Mouse (Mus musculus) cerebellum, adult 2 months (tissue): ENCODE measurements around the gene Xpo4. TPM values are rescaled to one million over a fixed set of nuclear protein-coding genes. Genes with fewer than 3 reads are reported as not detected.
A peak's percentile ranks its signal among the peaks of the same experiment; 100 is the strongest.

Experiments used
- DNase-seq, 2 experiments: peaks; one replicate each; pipeline ENCODE4 v3.0.0; 2021
- H3K27ac ChIP-seq: fragments of 200-500 bp; 2 replicates; pipeline ENCODE4 v1.5.1; 2012; ENCODE audit warnings: low read length, control low read depth, inconsistent platforms; ENCODE audit not compliant: insufficient read depth
- H3K27me3 ChIP-seq: fragments of 200-500 bp; 2 replicates; pipeline ENCODE4 v1.6.1; 2012; ENCODE audit warnings: inconsistent platforms, mild to moderate bottlenecking, low read length, moderate library complexity; ENCODE audit not compliant: control insufficient read depth, insufficient read depth
- H3K4me1 ChIP-seq: fragments of 200-500 bp; 2 replicates; pipeline ENCODE4 v1.6.1; 2011; ENCODE audit warnings: low read length; ENCODE audit not compliant: control insufficient read depth, insufficient read depth
- H3K4me3 ChIP-seq: fragments of 200-500 bp; replicated peaks from 2 replicates; pipeline ENCODE3; 2011; ENCODE audit warnings: mild to moderate bottlenecking, low read depth, low read length, control low read depth; ENCODE audit not compliant: insufficient read depth
- CTCF ChIP-seq: fragments of 200-500 bp; IDR thresholded peaks from 2 replicates; pipeline ENCODE4 v1.5.1; 2011; ENCODE audit warnings: low read depth, mild to moderate bottlenecking, control low read depth, low read length, moderate library complexity, borderline replicate concordance; ENCODE audit not compliant: insufficient read depth
- POLR2A ChIP-seq: fragments of 200-500 bp; IDR thresholded peaks from 2 replicates; pipeline ENCODE4 v1.6.1; 2011; ENCODE audit warnings: low read length, control low read depth, borderline replicate concordance; ENCODE audit not compliant: insufficient read depth
- WGBS: fragments of 180-500 bp; shearing (Covaris S2); methylation state at CpG from one replicate; pipeline ENCODE4 v1.1.7; 2018; 5-methylcytosine and 5-hydroxymethylcytosine counted together
- polyA plus RNA-seq: library from polyadenylated mRNA; depleted of rRNA; stranded (reverse); fragments of >200 nt; gene quantifications from 2 replicates; pipeline ENCODE4 v1.2.3, GENCODE M21; 2012

Gene Xpo4
- polyA plus RNA-seq, 1 experiment: 9.1 TPM

DNA sequence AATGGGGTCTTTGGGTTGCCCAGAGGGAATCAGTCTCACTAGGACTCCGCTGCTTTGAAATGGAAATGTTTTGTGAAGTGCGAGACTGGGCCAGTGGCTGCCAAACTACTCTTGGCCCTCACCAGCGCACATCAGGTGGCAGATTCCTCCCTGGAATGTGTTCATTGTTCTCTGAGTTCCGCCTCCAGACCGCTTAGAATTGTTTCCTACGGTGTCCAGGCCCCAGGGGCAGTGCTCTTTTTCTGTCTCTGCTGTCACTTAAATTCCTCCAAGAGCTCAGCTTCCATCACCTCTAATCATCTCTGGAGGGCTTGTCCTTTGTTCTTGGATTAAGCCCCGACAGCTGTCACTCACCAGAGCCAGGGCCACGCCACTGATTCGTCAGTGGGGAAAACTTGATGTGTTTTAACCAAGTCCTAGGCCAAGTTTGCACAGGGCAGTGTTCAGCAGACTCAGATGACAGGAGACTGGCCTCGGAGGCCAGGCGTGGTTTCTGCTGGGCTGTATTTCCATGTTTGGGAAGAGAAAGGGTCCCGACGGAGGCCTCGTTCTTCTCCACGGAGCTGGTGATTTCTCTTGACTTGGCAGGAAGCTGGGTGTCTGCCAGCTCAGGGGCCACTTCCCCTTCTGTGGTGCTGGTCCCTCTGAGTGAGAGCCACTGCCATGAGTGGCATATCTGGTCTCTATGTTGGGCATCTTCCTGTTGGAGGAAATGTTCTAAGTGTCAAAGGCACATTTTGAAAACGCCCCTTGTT is 127.8 kb downstream of the Xpo4 start:
- no peak overlapping the region for H3K27ac ChIP-seq
- DNase-seq: peak in 1 of 2 experiments; percentile 42
- H3K27me3 ChIP-seq: no peaks in the 10 kb centered on the region
- H3K4me1 ChIP-seq: peaks cover 36% of the 10 kb centered on the region
- no peak overlapping the region for H3K4me3 ChIP-seq
- WGBS: 33% methylated on average over 16 of the region's 16 CpGs
- no peak for TF ChIP-seq POLR2A
- TF ChIP-seq CTCF: no peak

DNA sequence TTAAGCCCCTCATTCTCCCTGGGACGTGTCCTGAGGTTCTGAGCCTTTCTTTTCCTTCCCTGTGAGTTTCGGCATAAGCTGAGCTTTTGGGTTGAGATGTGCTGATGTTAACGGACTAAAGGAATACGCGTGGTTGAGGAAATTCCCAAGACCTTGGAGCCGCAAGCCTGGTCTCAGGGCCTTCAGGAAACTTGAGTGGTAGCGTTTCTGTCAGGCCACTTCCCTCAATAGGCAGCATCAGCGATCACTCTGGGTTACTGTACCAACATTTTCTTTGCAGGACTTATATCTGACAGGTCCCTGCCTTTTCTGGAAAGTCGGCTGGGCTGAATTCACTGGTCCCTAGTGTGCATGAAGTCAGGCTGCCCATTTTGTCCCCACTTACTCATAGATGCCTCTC is 128.4 kb downstream of the Xpo4 start:
- Histone ChIP-seq H3K4me1 (peaks cover 36% of the 10 kb centered on the region), H3K27me3 (no peaks in the 10 kb centered on the region), H3K27ac (no peak overlapping the region), H3K4me3 (no peak overlapping the region)
- no peak for DNase-seq
- whole genome bisulfite sequencing: 79% methylated on average over 9 of the region's 9 CpGs
- TF ChIP-seq POLR2A: no peak
- no peak for TF ChIP-seq CTCF

DNA sequence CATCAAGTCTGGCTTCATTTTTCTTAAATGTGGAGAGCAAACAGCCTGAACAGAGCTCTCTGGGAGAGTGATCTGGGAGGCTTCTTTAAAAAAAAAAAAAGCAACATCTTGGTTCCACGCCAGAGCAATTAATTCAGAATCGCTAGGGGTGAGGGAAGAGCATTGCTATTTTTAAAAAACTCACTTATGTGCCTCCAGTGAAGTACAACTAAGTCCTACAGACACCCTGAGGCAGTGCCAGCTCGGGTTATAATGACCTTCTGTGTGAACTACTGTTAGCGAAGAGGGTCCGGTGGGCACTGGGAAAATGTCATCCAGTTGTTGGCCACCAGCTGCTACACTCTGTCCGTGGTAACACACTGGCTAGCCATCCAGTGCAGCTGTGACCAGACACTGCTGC is 129.6 kb downstream of the Xpo4 start:
- Histone ChIP-seq H3K4me1 (peaks cover 29% of the 10 kb centered on the region), H3K27ac (no peak overlapping the region; the same call in 1 of the 2 replicates), H3K27me3 (no peaks in the 10 kb centered on the region), H3K4me3 (no peak overlapping the region)
- DNase-seq: peak in 1 of 2 experiments; percentile 51
- 27% methylated on average over 6 of the region's 6 CpGs for WGBS
- no peak for TF ChIP-seq CTCF
- no peak for TF ChIP-seq POLR2A

DNA sequence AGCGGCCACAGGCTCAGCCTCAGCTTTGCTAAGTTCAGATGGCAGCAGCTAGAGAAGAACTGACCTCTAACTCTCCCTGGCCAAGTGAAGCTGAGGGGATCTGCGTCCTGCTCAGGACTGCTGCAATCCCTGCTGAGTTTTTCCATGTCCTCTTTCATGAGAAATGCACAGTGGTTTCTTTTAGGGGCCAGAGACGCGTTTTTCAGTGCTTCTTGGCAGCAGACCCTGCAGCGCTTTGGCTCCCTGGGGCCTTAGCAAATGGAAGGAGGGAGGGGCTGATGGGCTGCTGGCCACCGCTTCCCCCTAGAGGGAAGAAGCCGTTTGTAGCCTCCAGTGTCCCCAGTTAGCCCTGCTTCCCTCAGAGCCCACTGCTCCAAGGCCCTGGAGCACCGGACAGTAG is 130.3 kb downstream of the Xpo4 start:
- Histone ChIP-seq H3K4me3 (no peak overlapping the region), H3K27ac (no peak overlapping the region; the same call in 1 of the 2 replicates), H3K27me3 (no peaks in the 10 kb centered on the region), H3K4me1 (peaks cover 26% of the 10 kb centered on the region)
- no peak for TF ChIP-seq POLR2A
- peak; percentile 61 to 65 for DNase-seq
- WGBS: 15% methylated on average over 8 of the region's 8 CpGs

DNA sequence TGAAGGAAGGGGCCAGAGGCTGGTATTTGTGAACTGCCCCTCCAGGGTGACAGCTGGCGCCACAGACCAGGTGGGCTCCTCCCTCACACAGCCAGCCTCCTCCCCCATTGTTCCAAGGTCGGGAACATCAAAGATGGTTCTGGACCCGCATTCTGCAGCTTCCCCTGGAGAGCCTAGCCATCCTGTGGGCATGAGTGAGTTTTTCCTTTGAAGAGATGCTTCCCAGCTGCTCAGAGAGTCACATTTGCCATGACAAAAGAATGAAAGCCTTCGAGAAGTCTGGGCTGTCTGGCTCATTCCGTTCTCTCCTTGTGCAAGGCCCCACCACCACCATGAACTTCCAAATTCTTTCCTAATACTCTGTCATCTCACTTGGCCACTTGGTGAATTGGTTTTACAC is 130.9 kb downstream of the Xpo4 start:
- Histone ChIP-seq H3K4me1 (peaks cover 26% of the 10 kb centered on the region), H3K4me3 (no peak overlapping the region), H3K27me3 (no peaks in the 10 kb centered on the region), H3K27ac (no peak overlapping the region)
- WGBS: 72% methylated on average over 5 of the region's 5 CpGs
- TF ChIP-seq CTCF: no peak
- no peak for TF ChIP-seq POLR2A
- no peak for DNase-seq

DNA sequence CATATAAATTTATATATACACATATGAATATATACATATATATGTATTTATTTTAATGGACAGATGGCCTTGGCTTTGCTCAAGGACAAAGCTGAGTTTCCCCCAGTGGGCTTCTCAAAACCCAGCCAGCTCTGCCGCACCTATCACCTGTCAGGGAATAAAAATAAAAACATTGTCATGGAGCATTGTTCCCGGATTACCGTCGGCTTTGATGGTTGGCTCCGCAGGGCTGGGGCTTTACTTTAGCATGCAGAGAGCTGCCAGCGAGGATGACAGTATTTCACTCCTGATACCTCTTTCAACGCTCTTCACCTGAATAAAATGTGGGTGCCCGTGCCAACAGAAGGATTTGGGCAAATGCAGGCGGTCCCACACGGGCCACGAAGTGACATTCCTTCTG is 131.4 kb downstream of the Xpo4 start:
- TF ChIP-seq POLR2A (no peak), CTCF (no peak)
- peaks cover 26% of the 10 kb centered on the region for H3K4me1 ChIP-seq
- no peaks in the 10 kb centered on the region for H3K27me3 ChIP-seq
- DNase-seq: no peak
- 72% methylated on average over 11 of the region's 11 CpGs for WGBS
- H3K4me3 ChIP-seq: no peak overlapping the region
- no peak overlapping the region for H3K27ac ChIP-seq

DNA sequence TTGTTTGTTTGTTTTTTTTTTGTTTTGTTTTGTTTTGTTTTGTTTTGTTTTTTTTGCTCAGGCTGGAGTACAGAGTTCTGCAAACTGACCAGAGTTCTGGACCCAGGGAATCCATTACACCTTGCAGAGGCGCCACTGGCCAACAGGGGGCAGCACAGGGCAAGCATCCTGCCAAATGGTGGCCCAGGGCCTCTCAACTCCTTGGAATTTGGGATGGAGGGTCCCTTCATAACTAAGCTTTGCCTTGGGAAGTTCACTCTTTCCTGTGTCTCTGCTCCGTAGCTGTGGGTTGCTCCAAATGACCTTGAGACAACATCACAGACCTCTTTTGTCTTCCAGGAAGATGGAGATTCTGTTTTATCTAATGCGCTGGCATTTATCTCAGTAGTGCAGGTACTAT is 132.0 kb downstream of the Xpo4 start:
- H3K4me1 ChIP-seq: peaks cover 26% of the 10 kb centered on the region
- peak in 1 of 2 experiments; percentile 65 for DNase-seq

DNA sequence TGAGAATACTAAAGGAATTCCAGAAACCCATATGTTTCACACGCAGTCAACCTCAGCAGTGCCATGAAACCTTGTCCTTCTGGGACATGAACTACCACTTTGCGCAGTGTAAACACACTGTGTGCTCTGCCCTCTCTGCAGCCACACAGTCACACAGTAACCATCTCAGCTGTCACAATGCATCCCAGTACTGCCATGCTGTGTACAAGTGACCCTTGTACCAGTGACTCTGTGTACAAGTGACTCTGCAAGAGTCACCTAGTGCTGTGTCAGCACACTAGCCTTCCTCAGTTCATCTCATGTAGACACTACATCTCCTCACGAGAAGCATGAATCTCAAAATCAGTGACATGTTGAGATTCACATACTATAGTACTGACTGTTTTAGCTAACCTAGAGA is 132.7 kb downstream of the Xpo4 start:
- H3K27me3 ChIP-seq: no peaks in the 10 kb centered on the region
- H3K4me1 ChIP-seq: peaks cover 23% of the 10 kb centered on the region
- H3K27ac ChIP-seq: no peak overlapping the region
- no peak for TF ChIP-seq POLR2A
- TF ChIP-seq CTCF: no peak
- WGBS: 92% methylated on average over 3 of the region's 3 CpGs
- no peak for DNase-seq
- no peak overlapping the region for H3K4me3 ChIP-seq

More for the DNA sequence above, 132.0 kb downstream of the Xpo4 start:
- TF ChIP-seq CTCF: peak; percentile 82
- TF ChIP-seq POLR2A: no peak
- Histone ChIP-seq H3K27me3 (no peaks in the 10 kb centered on the region), H3K27ac (no peak overlapping the region), H3K4me3 (no peak overlapping the region)
- 63% methylated on average over 3 of the region's 3 CpGs for WGBS
